Mouse (Mus musculus) limb, embryonic 15.5 days (tissue): ENCODE data around the gene Stambp. TPM values are rescaled to one million over a fixed set of nuclear protein-coding genes. Genes with fewer than 3 reads are reported as not detected.

Source experiments
- ATAC-seq: fragments of 200-750 bp; cut with Nextera tagmentation; 2 replicates; pipeline ENCODE4 v1.8.0; 2017; ENCODE audit warnings: low read depth, moderate TSS enrichment; ENCODE audit not compliant: insufficient number of reproducible peaks, low FRiP score, low TSS enrichment
- H3K27ac ChIP-seq: fragments of 300-500 bp; sonication (generic); 2 replicates; pipeline ENCODE4 v1.5.1; 2015; ENCODE audit warnings: moderate library complexity, mild to moderate bottlenecking, inconsistent platforms
- H3K27me3 ChIP-seq: fragments of 300-500 bp; sonication (generic); 2 replicates; pipeline ENCODE4 v1.6.1; 2015; ENCODE audit warnings: inconsistent platforms
- H3K36me3 ChIP-seq: fragments of 300-500 bp; sonication (generic); 2 replicates; pipeline ENCODE4 v1.6.1; 2015; ENCODE audit warnings: inconsistent platforms
- H3K4me1 ChIP-seq: fragments of 300-500 bp; sonication (generic); 2 replicates; pipeline ENCODE4 v1.6.1; 2015; ENCODE audit warnings: inconsistent platforms
- H3K4me2 ChIP-seq: fragments of 300-500 bp; sonication (generic); 2 replicates; pipeline ENCODE4 v1.6.1; 2015; ENCODE audit warnings: mild to moderate bottlenecking, inconsistent platforms
- H3K4me3 ChIP-seq: fragments of 300-500 bp; sonication (generic); 2 replicates; pipeline ENCODE4 v1.5.1; 2015; ENCODE audit warnings: mild to moderate bottlenecking, inconsistent platforms
- H3K9ac ChIP-seq: fragments of 300-500 bp; sonication (generic); 2 replicates; pipeline ENCODE4 v1.6.1; 2015; ENCODE audit warnings: inconsistent platforms
- H3K9me3 ChIP-seq: fragments of 300-500 bp; sonication (generic); 2 replicates; pipeline ENCODE4 v1.6.1; 2016; ENCODE audit warnings: inconsistent platforms
- WGBS: fragments of 180-500 bp; shearing (Covaris S2); methylation state at CpG from one replicate; pipeline ENCODE4 v1.1.7; 2015; 5-methylcytosine and 5-hydroxymethylcytosine counted together
- polyA plus RNA-seq: library from polyadenylated mRNA; unstranded; fragments of >200 nt; fragmentation: Nextera tagmentation; extraction: Ambion mirVana; gene quantifications from 2 replicates; pipeline ENCODE4 v1.2.1, GENCODE M21; 2015

Gene Stambp
- polyA plus RNA-seq, 1 experiment from 2014 or later: 30.8 TPM

GRCm38 (mm10) chr6:83555972-83556371 is 16.6 kb downstream of the Stambp start:
- Histone ChIP-seq H3K36me3 (peaks cover 70% of the 10 kb centered on the region), H3K27ac (no peak overlapping the region), H3K4me2 (no peak overlapping the region), H3K4me1 (no peaks in the 10 kb centered on the region), H3K9me3 (no peaks in the 10 kb centered on the region), H3K27me3 (no peaks in the 10 kb centered on the region), H3K9ac (no peak overlapping the region), H3K4me3 (no peak overlapping the region)
- 81% methylated on average over 6 of the region's 6 CpGs for WGBS
- no peak for ATAC-seq

DNA sequence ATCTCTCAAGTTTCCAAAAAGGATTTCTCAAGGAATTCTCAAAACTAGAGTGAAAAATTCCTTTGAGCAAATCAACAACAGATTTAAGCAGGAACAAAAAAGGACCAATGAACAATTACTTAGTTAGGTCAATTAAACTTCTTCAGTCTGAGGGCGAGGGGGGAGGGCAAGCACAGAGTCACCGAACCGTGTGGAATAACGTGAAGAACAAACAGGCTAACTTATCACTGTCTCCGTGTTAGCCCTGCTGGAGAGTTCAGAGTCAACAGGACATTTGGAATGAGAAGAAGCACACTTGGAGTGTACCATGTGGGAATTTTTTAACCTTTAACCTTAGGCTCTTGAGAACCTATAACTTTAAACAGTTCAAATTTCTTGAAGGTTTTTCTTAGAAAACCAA is 24.2 kb downstream of the Stambp start:
- H3K9me3 ChIP-seq: no peaks in the 10 kb centered on the region
- H3K4me1 ChIP-seq: no peaks in the 10 kb centered on the region
- H3K36me3 ChIP-seq: peaks cover 34% of the 10 kb centered on the region
- no peaks in the 10 kb centered on the region for H3K27me3 ChIP-seq
- H3K4me3 ChIP-seq: no peak overlapping the region
- ATAC-seq: no peak
- WGBS: 78% methylated on average over 5 of the region's 5 CpGs
- no peak overlapping the region for H3K9ac ChIP-seq
- no peak overlapping the region for H3K4me2 ChIP-seq
- H3K27ac ChIP-seq: no peak overlapping the region

GRCm38 (mm10) chr6:83545778-83546177 is 26.8 kb downstream of the Stambp start:
- Histone ChIP-seq H3K4me2 (no peak overlapping the region), H3K27me3 (no peaks in the 10 kb centered on the region), H3K36me3 (peaks cover 28% of the 10 kb centered on the region), H3K4me3 (no peak overlapping the region), H3K27ac (no peak overlapping the region), H3K9me3 (no peaks in the 10 kb centered on the region), H3K4me1 (peaks cover 8% of the 10 kb centered on the region), H3K9ac (no peak overlapping the region)
- WGBS: 87% methylated on average over 3 of the region's 3 CpGs
- ATAC-seq: no peak

DNA sequence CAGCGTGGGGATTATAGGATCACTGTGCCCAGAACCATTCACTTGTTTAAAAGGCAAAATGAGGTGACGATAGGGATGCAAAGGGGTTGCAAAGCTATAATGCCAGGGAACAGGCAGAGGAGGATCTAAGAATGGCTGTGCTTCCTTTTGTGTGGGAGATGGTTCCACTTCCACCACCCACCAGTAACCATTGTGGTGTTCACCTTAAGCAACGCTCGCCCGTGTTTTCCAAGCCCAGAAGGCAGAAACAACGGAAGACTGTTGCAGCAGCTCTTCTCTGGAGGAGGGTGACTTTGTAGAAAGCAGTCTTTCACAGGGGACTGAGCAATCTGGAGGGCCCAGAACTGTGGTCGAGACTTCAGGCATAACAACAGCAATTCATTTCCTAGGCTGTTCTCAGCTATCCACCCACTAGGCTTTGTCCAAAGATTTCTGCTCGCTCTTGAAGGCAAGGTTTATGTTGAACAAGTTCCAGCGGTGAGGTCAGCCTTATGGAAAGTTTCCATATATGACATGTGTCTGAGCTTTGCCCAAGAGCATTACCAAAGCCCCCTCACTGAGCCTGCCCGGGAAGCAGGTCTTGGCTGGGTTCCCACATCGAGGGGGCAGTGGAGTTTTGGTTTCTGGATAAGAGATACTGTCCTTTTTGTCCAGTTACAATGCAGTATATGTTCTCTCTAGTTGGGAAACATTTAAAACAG is 30.6 kb downstream of the Stambp start:
- H3K4me2 ChIP-seq: no peak overlapping the region
- no peaks in the 10 kb centered on the region for H3K27me3 ChIP-seq
- H3K36me3 ChIP-seq: peaks cover 19% of the 10 kb centered on the region
- WGBS: 55% methylated on average over 11 of the region's 11 CpGs
- ATAC-seq: peak; percentile 64
- H3K9ac ChIP-seq: no peak overlapping the region
- H3K9me3 ChIP-seq: no peaks in the 10 kb centered on the region
- peak overlapping the region; percentile 80 for H3K27ac ChIP-seq
- peaks cover 15% of the 10 kb centered on the region for H3K4me1 ChIP-seq
- H3K4me3 ChIP-seq: no peak overlapping the region

GRCm38 (mm10) chr6:83540017-83540416 is 32.5 kb downstream of the Stambp start:
- Histone ChIP-seq H3K9ac (no peak overlapping the region), H3K4me3 (no peak overlapping the region), H3K4me1 (peaks cover 19% of the 10 kb centered on the region), H3K27ac (peak overlapping the region; percentile 43), H3K36me3 (peaks cover 6% of the 10 kb centered on the region; the same call in 1 of the 2 replicates), H3K9me3 (no peaks in the 10 kb centered on the region), H3K4me2 (no peak overlapping the region), H3K27me3 (no peaks in the 10 kb centered on the region)
- ATAC-seq: no peak
- 32% methylated on average over 4 of the region's 4 CpGs for WGBS

DNA sequence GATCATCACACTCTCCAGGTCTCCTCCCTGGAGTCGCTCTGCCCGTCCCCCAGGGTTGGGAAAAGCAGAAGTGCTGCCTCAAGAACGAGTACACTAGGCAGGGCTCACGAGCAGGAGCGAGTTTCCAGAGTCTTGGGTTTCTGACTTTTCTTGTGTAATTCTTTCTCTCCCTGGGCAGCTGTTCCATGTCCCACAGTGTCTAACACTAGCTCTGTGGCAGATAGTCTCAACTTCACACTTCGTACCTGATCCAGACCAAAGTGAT is 35.8 kb downstream of the Stambp start:
- no peaks in the 10 kb centered on the region for H3K36me3 ChIP-seq
- 41% methylated on average over 6 of the region's 6 CpGs for WGBS
- H3K9me3 ChIP-seq: no peaks in the 10 kb centered on the region
- peak overlapping the region; percentile 43; the same call in 1 of the 2 replicates for H3K27ac ChIP-seq
- H3K4me2 ChIP-seq: no peak overlapping the region
- ATAC-seq: no peak
- no peak overlapping the region for H3K9ac ChIP-seq
- no peak overlapping the region for H3K4me3 ChIP-seq
- H3K4me1 ChIP-seq: peaks cover 15% of the 10 kb centered on the region; the same call in 1 of the 2 replicates
- no peaks in the 10 kb centered on the region for H3K27me3 ChIP-seq

GRCm38 (mm10) chr6:83536028-83536794 is 36.3 kb downstream of the Stambp start, which contains the start of gene Actg2:
Gene Actg2, minus strand, starts transcription at chr6:83536265.
- Histone ChIP-seq H3K27me3 (no peaks in the 10 kb centered on the region), H3K27ac (peak within 1 kb of the TSS; percentile 43; the same call in 1 of the 2 replicates), H3K9ac (no peak within 1 kb of the TSS), H3K36me3 (no peaks in the 10 kb centered on the region), H3K4me3 (no peak within 1 kb of the TSS), H3K4me1 (peaks cover 11% of the 10 kb centered on the region; the same call in 1 of the 2 replicates), H3K4me2 (no peak within 1 kb of the TSS), H3K9me3 (no peaks in the 10 kb centered on the region)
- WGBS: 58% methylated on average over 12 of the region's 12 CpGs
- ATAC-seq: no peak

DNA sequence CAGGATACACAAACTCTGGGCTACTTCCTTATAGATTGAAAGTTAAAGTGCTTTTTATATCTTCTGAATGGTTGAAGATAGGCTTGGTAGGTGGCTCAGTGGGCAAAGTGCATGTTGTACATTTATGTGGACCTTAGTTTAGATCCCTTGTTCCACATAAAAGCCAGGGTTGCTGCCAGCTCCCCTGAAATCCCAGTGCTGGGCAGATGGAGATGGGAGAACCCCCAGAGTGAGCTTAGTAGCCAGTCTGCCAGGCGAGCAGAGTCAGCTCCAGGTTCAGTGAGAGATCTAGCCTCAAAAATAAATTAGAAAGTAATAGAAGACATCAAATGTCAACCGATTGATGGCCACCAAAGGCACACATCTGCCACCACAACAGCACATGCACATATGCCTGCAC is 39.9 kb downstream of the Stambp start:
- Histone ChIP-seq H3K27me3 (no peaks in the 10 kb centered on the region), H3K4me2 (no peak overlapping the region), H3K36me3 (no peaks in the 10 kb centered on the region), H3K4me3 (no peak overlapping the region), H3K9ac (no peak overlapping the region), H3K9me3 (no peaks in the 10 kb centered on the region), H3K4me1 (peaks cover 4% of the 10 kb centered on the region; the same call in 1 of the 2 replicates), H3K27ac (no peak overlapping the region)
- 66% methylated on average over 2 of the region's 2 CpGs for WGBS
- ATAC-seq: no peak

DNA sequence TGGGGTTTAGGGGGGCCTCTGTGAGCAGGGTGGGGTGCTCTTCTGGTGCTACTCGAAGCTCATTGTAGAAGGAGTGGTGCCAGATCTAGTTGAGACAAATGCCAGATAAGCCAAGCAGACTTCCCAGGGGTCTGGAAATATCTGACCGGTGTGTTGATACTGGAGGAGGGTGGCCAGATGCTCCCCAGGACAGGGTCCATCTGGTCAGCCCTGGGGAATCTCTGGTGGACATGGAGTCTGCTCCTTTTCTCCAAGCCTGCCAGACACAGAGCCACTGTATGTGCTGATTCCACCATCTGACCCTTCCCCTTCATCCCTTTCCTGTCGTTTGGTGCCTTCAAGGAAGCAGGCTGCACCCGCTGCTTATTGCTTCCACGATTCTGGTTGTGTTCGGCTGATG is 49.3 kb downstream of the Stambp start:
- 40% methylated on average over 6 of the region's 6 CpGs for WGBS
- no peaks in the 10 kb centered on the region for H3K36me3 ChIP-seq

DNA sequence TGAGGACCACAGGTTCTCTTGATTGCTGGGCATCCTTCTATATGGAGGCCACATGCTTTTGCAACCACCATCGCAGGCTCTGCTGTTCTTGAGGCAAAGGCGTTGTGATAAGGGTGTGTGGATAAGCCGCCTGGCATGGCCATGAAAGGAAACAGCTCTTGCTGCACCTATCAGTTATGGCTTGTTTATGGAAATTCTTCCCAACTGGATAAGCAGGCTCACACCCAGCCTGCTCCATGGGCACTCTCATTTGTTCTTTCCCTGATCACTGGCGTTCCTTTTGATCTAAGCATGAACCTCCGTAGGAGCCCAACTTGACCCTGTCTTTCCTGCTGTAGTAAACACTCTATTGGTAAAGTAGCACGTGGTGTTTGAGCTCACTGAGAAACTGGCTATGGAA is 50.7 kb downstream of the Stambp start:
- WGBS: 73% methylated on average over 6 of the region's 6 CpGs
- H3K27me3 ChIP-seq: no peaks in the 10 kb centered on the region

More for the DNA sequence above, 49.3 kb downstream of the Stambp start:
- Histone ChIP-seq H3K4me3 (no peak overlapping the region), H3K27me3 (no peaks in the 10 kb centered on the region), H3K9me3 (no peaks in the 10 kb centered on the region), H3K4me1 (no peaks in the 10 kb centered on the region), H3K4me2 (no peak overlapping the region), H3K27ac (no peak overlapping the region), H3K9ac (no peak overlapping the region)
- no peak for ATAC-seq

GRCm38 (mm10) chr6:83518637-83519036 is 53.9 kb downstream of the Stambp start:
- H3K4me2 ChIP-seq: no peak overlapping the region
- no peak for ATAC-seq
- H3K9me3 ChIP-seq: no peaks in the 10 kb centered on the region
- no peak overlapping the region for H3K9ac ChIP-seq
- H3K4me3 ChIP-seq: no peak overlapping the region
- no peaks in the 10 kb centered on the region for H3K4me1 ChIP-seq
- 82% methylated on average over 3 of the region's 3 CpGs for WGBS
- H3K27me3 ChIP-seq: no peaks in the 10 kb centered on the region
- no peaks in the 10 kb centered on the region for H3K36me3 ChIP-seq
- no peak overlapping the region for H3K27ac ChIP-seq

More for the DNA sequence above, 50.7 kb downstream of the Stambp start:
- no peak for ATAC-seq
- no peak overlapping the region for H3K27ac ChIP-seq
- H3K4me1 ChIP-seq: no peaks in the 10 kb centered on the region
- no peaks in the 10 kb centered on the region for H3K9me3 ChIP-seq
- H3K9ac ChIP-seq: no peak overlapping the region
- H3K4me2 ChIP-seq: no peak overlapping the region
- H3K36me3 ChIP-seq: no peaks in the 10 kb centered on the region
- no peak overlapping the region for H3K4me3 ChIP-seq

GRCm38 (mm10) chr6:83515172-83515571 is 57.4 kb downstream of the Stambp start:
- Histone ChIP-seq H3K9me3 (no peaks in the 10 kb centered on the region), H3K4me3 (no peak overlapping the region), H3K4me1 (no peaks in the 10 kb centered on the region), H3K9ac (no peak overlapping the region), H3K36me3 (no peaks in the 10 kb centered on the region), H3K27ac (no peak overlapping the region), H3K27me3 (no peaks in the 10 kb centered on the region), H3K4me2 (no peak overlapping the region)
- ATAC-seq: no peak
- WGBS: 72% methylated on average over 3 of the region's 3 CpGs
